Mouse (Mus musculus) layer of hippocampus, adult 11-12 months (tissue): ENCODE results near the gene Wnk1.

ENCODE experiments used
- DNase-seq: peaks from one replicate; pipeline ENCODE4 v3.0.0; 2022; ENCODE audit warnings: low spot score

Wnk1 gene

DNA sequence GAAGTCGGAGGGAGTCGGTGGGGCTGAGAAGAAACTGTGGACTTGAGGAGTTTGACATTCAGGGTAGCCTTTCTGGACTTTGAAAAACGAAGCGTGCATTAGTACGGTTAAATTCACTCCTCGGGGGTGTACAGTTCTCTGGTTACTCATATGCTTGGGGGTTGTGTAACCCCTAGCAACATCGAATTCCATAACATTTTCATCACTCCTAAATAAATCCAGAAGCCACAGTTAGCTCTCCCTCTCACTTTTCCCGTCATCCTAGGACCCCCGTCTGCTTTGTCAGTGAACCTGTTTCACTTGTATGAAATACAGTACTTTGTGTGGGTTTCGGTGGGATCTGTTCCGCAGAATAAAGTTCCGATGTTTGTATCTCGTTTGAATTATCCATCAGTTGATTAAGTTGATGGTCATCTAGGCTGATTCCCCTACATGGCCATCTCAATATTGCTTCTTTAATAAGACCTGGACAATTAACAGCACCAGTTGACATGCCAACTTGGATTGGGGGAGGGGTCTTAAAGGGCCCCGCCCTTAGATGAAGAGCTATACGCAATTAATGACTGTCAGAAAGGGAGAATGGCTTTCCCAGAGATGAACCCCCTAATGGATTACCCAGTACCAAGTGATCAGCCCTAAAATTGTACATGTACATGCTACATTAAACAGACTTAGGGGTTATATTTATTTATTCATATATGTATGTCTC lies 135.2 kb downstream of the Wnk1 start:
- DNase-seq: no peak

DNA sequence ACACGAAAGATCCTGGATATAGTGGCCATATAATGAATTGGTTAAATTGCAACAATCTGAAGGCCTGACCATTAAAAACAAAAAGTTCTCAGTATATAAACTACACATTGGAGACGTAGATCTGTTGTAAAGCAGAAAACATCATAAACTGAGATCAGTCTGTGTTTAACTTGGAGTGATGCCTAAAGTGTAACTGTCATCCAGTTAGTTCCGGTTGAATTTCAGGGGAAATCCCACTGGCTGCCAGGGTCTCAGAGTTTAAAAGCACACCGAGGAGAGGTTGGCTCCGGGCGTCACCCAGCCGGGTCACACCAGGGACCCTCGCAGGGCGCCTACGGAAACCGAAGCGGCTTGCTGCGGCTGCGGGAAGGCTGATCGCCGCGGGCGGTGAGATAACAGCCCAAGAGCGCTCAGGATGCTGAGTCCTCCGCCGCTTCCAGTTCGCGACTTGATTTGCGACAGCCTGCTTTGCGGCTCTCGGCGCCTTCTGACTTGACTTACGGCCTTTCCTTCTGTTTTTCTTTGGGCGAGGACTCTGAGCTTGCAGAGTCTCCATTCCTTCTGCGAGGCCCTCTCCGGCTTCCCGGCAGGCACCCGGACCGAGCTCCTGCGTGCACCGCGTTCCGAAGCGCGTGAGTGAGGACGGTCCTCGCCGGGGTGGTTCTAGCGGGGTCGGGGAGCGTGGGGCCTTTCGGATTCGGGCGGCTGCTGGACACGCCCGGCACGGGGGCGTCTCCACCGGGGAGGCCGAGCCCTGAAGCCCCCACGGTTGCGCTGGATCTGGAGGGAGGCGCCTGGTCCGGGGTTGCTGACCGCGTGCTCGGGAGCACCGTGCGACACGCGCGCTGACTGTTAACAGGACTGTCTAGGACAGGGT lies 136.0 kb downstream of the Wnk1 start, which contains the start of gene Rad52:
Gene Rad52, plus strand, starts transcription at position 495 of the 877 bp plus-strand sequence.
- DNase-seq: peak; percentile 87

DNA sequence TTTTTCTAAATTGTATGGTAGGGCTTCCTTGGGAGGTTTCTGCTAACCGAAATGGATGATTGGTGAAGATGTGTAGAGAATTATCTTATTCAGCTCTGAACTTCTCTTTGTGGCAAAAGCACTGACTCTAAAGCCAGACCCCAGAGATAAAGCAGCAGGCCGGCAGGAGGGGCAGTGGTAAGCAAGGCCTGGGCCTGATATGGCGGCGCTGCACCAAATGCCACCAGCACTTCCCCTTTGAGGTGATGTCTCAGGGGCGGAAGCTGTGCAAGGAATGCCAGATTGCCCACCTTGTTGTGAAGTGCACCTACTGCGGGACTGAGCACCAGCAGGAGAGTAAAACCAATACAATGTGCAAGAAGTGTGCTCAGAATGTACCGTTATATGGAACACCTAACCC lies 145.8 kb downstream of the Wnk1 start:
- DNase-seq: no peak

DNA sequence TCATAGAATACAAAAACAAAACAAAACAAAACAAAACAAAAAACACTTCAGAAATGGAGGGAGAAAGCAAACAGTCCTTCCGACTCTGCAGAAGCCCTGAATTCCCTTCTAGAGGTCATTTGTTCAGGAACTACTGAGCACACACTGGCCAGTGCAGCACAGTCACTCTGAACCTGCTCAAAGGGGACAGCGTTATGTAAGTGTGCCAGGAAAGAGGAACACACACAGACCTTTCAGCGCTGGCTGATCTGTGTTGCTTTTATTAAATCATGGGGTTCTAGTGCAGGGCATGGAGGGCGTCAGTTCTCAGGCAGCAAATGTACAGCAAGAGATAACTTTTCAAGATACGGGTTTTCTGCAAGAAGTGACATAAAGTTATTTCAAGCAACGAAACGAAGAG lies 155.3 kb downstream of the Wnk1 start:
- no peak for DNase-seq
